Mouse (Mus musculus): ENCODE data around the gene Atg13.

DNA sequence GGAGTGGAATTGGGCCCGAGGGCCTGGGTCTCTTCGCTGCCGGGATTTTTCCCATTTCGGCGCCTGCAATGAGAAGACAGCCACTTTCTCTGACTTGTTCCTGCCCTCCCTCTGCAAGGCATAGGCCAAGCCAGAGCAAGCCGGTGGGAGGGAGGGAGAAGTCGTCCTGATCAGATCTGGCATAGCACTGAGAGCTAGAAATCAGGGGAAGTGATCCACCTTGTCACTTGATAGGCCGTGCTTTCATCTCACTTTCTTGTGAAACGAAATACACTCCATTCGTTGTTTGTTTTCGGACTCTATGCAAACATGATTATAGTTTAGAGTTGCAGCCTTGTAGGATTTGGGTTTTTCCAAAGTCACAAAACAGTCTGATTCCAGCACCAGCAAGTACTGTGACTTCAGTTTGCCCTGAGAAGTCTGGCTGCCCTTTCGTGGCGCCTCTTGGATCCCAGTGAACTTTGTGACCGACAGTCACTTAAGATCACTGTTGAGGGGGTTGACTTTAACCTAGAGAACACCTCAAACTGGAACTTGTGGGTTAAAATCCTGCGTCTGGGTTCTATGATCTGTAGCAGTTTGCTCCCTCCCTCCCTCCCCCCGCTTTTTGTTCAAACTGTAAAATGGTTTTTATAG lies 59.9 kb downstream of the Atg13 start:
- no peak for TF ChIP-seq CTCF (IDR thresholded peaks at IDR 0.05; ENCODE audit: low read depth, low read length)
- no peak for TF ChIP-seq POLR2AphosphoS5 (IDR thresholded peaks at IDR 0.05; ENCODE audit: insufficient replicate concordance, low read depth, low read length)
- no peak for TF ChIP-seq GATA1 (IDR thresholded peaks at IDR 0.05; ENCODE audit: borderline replicate concordance, low read length)

All from G1E (cell line).